Mouse (Mus musculus) heart, adult 2 months (tissue): Measurements from ENCODE around the gene Nr2e1.

Source experiments
- CTCF ChIP-seq: fragments of 200-600 bp; IDR thresholded peaks from 2 replicates; pipeline ENCODE4 v1.8.1; 2022; ENCODE audit warnings: antibody characterized with exemption, mild to moderate bottlenecking, moderate library complexity
- EP300 ChIP-seq: fragments of 200-500 bp; IDR thresholded peaks from 2 replicates; pipeline ENCODE4 v1.6.1; 2011; ENCODE audit warnings: low read depth, low read length, control low read depth; ENCODE audit not compliant: insufficient read depth
- POLR2A ChIP-seq: fragments of 200-500 bp; IDR thresholded peaks from 2 replicates; pipeline ENCODE4 v1.6.1; 2011; ENCODE audit warnings: mild to moderate bottlenecking, low read depth, low read length, control low read depth; ENCODE audit not compliant: insufficient read depth

GRCm38 (mm10) chr10:42518363-42518762, 65.1 kb downstream of the Nr2e1 start:
- TF ChIP-seq CTCF (no peak), POLR2A (no peak), EP300 (no peak)
